Mouse (Mus musculus) frontal cortex, postnatal 10 days (tissue): ENCODE results near the gene Gm17359.

Experiments
- DNase-seq, 2 experiments: peaks; one replicate each; pipeline ENCODE4 v3.0.0; 2022; ENCODE audit warnings: low spot score in 2 of 2, mixed read lengths in 1 of 2

Gene Gm17359

DNA sequence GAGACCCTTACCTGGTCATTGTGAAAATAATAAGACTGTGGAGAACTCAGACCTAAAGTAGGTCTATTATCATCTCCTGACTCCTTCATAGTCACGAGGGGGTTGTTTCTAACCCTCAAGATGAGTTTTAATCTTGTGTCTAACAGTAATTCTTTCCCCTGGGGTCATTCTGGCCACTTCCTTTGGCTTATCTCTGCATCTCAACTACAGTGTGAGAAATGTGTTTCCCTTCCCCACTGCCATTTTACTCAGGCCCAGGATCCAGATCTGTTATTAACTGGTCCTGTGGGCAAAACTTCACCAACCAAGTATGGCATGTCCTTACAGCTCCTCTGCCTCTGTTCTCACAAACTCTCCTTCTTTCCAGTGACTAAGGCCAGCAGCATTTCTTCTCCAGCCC lies 12.8 kb downstream of the Gm17359 start:
- no peak for DNase-seq

DNA sequence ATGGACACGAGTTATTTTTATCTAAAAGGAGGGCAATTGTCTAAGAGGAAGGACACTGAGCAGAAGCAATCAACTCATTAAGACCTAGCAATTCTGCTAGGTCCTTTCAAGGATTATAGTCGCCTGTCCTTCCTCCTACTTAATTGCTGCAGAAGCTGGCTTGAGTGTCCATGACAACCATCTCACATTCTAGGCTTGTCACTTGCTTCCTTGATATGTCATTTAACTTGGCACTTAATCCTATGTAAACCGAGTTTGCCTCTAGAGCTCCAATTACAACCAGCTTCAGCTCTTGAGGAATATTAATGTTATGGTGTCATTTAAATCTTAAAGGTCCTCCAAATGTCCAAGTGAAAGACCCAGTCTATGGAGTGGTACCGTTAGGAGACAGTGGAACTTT lies 22.3 kb downstream of the Gm17359 start:
- DNase-seq = no peak

- no peak for DNase-seq
These were observed 24.0 kb downstream of the Gm17359 start for GRCm38 (mm10) chr3:79360317-79361101.

DNA sequence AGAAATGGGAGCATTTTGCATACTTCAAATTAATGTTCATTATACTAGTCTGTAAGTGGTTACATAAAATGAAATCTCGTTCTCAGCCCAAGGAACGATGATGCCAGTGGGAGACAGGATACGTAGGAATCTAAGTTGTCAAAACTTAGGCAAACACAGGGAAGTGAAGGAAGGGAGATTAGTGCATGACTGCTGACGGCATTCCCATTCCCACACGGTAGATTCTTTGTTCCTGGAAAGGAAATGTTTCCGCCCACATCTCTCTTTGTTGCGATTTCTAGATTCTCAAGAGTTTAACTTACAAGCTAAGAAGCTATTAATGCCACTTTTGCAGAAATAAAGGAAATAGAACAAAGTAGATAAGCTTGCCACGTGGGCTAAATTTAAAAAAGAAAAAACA lies 29.6 kb downstream of the Gm17359 start:
- DNase-seq = no peak

DNA sequence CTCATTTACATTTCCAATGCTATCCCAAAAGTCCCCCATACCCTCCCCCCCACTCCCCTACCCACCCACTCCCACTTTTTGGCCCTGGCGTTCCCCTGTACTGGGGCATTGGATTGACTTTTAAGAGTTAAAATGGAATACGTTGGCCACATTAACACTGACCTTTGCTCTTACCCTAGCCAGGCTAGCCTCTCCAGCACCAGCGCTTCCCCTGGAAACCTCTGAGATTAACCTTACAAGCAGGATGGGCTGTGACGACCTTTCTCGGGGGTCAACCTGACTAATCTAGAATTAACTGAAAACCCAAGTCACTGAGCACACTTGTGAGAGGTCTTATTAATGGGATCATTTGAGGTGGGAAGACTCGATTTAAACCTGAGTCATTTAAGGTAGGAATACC lies 31.8 kb downstream of the Gm17359 start:
- no peak for DNase-seq

DNA sequence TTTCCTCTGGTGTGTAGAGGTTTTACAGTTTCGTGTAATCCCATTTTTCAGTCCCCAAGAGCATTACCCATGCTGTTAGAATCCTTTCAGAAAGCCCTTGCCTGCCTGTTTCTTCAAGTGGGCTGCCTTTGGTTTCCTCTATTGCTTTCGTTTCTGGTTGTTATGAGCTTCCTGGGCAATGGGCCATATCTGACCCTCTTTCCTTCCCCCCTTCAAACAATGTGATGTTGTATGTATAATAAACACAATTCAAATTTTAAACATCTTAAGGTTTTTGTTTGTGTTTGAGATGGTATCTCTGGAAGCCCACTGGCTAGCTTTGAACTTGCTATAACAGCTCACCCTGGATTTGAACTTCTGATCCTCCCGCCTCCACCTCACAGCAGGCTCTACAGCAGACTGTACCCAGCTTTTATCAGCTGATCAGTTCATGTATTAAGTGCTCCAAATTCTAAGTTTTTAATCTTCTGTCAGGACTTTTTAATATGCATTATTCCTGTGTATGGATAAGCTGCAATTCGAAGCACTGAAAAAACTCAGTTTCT lies 34.0 kb downstream of the Gm17359 start:
- DNase-seq = no peak

DNA sequence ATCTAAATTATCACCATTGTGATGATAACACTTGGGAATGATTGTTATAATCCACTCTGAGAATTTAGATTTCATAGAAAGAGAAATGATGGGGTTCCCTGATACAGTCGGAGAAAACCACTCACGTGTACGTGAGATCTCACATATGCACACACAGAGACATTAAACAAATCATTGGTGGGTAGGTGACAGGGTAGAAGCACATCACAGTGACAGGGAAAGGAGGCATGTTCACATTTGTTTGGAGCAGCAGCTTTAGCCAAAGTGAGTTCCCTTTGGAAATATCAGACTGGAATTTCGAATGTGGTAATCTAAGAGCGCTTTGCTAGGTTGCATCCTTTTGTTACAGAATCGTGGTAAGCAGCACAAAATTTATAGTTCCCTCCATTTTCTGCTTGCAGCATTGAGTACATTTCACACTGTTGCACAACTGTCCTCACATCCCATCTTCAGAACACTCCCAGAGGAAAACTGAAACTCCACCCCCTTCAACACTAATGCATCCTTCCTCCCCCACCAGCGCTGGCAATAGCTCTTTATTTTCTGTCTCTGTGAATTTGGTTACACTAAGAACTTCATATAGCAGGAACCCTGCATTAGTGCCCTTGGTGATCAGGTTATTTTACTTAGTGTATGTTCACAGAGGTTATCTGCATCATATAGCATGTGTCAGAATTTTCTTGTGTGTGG lies 35.2 kb downstream of the Gm17359 start:
- DNase-seq = no peak

DNA sequence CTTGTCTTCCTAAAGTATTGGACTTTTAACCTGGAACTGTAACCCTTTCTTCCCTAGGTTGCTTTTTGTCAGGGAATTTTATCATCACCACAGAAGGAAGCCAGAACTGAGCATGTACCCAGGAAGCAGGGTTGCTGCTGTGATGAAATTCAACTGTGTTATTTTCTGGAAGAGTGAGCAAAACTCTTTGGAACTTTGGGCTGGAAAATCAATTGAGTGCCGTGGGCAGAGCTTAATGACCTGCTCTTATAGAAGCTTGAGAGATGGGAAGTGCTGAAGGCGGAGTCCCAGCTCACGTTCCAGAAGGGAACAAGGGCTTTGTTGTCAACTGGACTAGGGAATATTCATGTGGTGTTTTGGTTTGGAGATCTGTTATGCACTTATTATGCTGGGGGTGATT lies 37.5 kb downstream of the Gm17359 start:
- DNase-seq = no peak

- no peak for DNase-seq
These were observed 41.6 kb downstream of the Gm17359 start for GRCm38 (mm10) chr3:79378086-79378485.

DNA sequence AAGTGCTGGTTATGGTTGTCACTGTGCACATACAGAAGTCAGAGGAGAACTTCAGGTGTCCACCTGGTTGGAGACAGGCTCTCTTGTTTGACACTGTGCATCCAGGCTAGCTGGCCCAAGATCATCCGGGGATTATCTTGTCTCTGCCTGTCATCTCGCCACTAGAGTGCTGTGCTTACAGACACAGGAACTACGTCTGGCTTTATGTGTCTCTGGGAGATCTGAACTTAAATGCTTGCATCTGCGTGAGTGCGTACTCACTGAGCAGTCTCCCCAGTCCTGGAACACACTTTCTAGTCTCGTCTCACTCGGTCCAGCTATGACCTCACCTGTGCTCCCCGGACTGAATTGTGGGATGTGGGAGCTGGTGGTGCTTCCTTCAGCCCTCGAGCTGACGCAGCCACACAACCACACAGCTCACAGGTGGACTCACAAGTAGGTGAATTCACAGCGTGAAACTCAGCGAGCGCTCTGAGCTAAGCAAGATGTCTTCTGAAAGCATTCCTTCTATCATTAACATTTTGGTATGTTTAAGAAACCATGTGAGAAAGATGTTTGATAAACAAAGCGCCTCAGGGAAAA lies 42.9 kb downstream of the Gm17359 start:
- no peak for DNase-seq

- DNase-seq = no peak
These were observed 43.6 kb downstream of the Gm17359 start for GRCm38 (mm10) chr3:79379873-79380595.

DNA sequence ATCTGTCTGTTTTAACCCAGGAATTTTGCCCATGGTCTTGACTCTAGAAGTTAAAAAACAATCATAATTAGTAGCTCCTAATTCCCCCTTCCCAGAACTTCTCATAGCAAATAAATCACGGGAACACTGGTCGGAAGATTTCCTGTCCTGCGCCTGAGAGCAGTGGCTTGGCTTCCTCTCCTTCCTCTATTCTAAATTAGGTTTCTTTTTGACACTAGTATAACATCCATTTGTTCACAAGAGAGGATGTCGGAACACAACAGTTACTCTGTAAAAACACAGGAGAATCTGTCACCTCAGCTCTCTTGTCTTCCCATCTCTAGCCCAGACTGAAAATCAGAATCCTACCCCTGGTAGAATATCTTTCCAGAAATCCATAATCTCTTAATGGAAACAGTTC lies 44.9 kb downstream of the Gm17359 start:
- no peak for DNase-seq

DNA sequence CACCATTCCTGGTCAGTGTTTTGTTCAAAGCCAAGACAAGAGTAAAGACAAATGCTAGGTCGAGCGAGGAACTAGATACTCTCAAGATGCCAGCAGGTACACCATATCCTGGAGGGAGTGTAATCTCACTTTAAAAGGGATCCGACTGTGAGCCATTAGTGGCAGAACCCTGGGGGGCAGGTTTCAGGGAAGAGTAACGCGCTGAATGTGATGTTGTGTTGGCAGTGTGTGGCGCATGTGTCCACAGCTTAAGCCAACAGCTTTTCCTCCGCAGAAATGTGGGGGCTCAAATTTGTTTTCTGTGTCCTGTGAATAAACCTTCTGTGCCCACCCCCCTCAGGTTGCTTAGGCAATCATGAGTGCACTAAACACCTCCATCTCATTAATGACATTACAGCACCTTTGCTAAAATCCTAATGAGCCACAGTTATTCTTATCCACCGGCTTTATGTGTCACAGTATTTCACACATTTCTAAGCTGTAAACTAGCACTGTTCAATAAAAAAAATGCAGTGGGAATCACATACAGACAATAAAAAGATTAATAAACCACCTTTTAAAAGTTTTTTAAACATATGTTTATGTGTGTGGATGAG lies 49.1 kb downstream of the Gm17359 start:
- DNase-seq = no peak

DNA sequence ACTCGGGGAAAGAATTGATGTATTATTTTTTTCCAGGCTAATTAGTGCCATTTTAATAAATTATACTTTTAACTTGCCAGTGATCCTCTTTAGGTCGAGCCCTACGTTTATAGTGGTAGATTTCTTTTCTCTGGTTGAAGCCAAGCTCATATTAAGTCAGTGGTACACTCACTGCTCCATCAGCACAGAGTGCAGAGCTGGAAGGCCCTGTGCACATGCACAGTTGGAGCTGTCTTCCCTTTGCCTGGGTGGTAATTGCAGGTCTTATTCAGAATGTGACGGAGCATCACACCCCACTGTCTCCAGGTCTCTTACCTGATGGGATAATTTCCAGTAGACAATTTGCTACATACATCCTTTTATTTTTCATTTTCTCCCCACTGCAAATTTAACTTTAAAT lies 52.6 kb downstream of the Gm17359 start:
- DNase-seq = no peak

GRCm38 (mm10) chr3:79400552-79400951 lies 64.1 kb downstream of the Gm17359 start:
- no peak for DNase-seq

GRCm38 (mm10) chr3:79402056-79402455 lies 65.6 kb downstream of the Gm17359 start:
- DNase-seq = no peak

DNA sequence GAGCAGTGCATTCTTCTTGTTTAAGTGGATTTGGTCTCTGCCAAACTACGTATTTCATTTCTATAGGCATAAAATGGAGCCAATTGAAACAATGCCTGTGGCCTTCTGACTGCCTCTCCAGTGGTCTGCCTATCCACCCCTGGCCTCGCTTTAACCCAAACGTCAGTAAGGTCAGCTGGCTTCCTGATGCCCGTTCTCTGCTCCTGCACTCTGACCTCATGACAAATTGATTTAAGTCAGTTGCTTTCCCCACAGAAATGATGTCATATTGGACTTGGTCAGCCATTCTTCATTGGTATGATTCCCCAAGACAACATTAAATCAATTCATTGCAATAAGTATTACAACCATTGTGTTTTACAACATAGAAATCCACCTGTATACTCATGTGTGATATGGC lies 72.1 kb downstream of the Gm17359 start:
- DNase-seq = no peak

DNA sequence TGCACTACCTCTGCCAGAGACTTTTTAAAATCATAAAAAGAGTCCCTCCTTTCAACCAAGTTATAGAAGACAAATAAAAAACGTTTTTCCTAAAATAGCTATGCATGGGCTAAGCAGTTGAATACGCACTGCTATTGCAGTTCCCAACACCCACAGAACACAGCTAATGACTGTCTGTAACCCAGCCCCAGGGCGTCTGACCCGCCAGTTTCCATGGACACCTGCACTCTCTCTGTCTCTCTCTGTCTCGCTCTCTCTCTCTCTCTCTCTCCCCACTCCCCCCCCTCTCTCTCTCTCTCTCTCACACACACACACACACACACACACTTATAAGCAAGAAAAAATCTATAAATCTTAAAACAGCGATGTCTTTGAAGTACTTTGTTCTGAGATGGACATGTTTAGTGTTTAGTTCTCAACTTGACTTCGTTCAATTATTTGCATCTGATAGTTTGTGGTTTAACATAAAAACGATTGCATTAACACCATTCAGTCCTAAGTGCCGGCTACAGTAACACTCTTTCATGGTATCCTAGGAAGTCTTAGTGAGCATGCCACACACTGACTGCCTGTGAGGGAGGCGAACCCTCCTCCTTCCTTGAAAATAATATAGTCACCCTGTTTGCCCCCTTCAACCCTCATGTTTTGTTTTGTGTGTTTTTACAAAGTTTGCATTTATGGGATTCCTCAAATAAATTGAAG lies 73.6 kb downstream of the Gm17359 start:
- DNase-seq = no peak

DNA sequence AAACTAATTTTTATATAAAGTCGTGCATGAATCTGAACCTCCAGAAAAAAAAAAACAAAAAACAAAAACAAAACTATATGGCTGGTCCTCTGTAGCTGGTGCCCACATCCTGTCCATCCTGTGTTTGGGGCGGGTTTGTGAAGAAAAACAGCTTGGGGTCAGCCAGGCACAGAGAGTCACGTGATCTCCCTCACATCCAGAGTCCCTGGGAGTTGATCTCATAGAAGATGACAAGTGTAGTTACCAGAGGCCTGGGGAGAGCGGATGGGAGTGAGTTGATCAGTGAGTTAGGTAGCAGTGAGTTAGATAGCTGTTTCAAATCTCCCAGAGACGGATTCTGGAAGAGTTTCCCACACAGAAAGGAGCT lies 74.2 kb downstream of the Gm17359 start:
- no peak for DNase-seq

- no peak for DNase-seq
These were observed 75.2 kb downstream of the Gm17359 start for GRCm38 (mm10) chr3:79411666-79412065.

- DNase-seq = no peak
These were observed 77.0 kb downstream of the Gm17359 start for GRCm38 (mm10) chr3:79413492-79413891.
